8 mouse cellular contexts compared by ENCODE assay signal in the genomic region with DNA sequence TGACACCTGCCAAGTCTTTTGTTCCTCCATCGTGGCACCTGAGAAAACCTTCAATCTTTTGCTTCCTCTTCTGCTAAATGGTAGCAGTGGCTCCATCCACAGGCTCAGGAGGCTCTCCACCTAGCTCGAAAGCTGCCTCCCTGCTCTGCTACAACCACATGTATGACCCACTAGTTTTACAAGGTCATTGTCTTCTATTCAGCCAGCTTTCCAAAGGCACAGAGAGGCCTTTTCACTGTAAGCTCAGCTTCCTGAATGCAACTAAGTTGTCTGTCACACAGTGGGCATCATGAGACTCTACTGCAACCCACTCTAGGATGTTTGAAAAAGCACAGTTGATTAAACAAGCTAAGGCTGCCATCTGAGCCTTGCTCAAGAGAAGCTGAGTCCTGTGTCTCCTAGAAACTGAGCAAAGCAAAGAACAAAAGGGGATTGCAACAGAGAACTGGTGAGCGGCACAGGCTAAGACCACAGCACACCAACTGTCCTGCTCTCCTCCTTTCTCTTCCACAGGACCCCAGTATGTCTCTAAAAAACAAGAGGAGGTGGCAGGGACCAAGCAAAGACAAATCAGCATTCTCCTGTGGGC. TPM values are rescaled to one million over a fixed set of nuclear protein-coding genes. Genes with fewer than 3 reads are reported as not detected.
DNase-seq lines count a peak whose midpoint lies in the region; ATAC-seq and TF ChIP-seq lines count a peak whose summit lies in the region.
"Not testable (repeated sequence)": the region's sequence is repeated elsewhere in the genome, so short reads cannot be mapped to it uniquely, and the experiment has no call there.

No protein-coding gene starts in this region.

- H3K4me2 ChIP-seq in intestine, embryonic 15.5 days (replicated peaks); lung, embryonic 14.5 days; neural tube, embryonic 12.5 days (replicated peaks): not testable (repeated sequence)

- H3K27me3 ChIP-seq in G1E (ENCODE audit: insufficient read depth, low read length); intestine, embryonic 15.5 days (replicated peaks); lung, embryonic 14.5 days (ENCODE audit: insufficient read depth, low read length); neural tube, embryonic 12.5 days (replicated peaks): not testable (repeated sequence)

- H3K4me1 ChIP-seq in G1E (ENCODE audit: insufficient read depth, low read depth, low read length): peaks cover 15% of the 10 kb centered on the region
- not testable (repeated sequence) for H3K4me1 ChIP-seq in intestine, embryonic 15.5 days (replicated peaks); lung, embryonic 14.5 days (ENCODE audit: insufficient read depth); neural tube, embryonic 12.5 days

- not testable (repeated sequence) for TF ChIP-seq CTCF in G1E (IDR thresholded peaks at IDR 0.05; ENCODE audit: low read depth, low read length); lung, embryonic 14.5 days (IDR thresholded peaks at IDR 0.05; ENCODE audit: low read depth)

- H3K27ac ChIP-seq in intestine, embryonic 15.5 days; lung, embryonic 14.5 days (ENCODE audit: low read depth); neural tube, embryonic 12.5 days: not testable (repeated sequence)

- not testable (repeated sequence) for H3K9me3 ChIP-seq in G1E (replicated peaks); intestine, embryonic 15.5 days; lung, embryonic 14.5 days (ENCODE audit: low read depth, low read length); neural tube, embryonic 12.5 days

- not testable (repeated sequence) for H3K9ac ChIP-seq in intestine, embryonic 15.5 days; lung, embryonic 14.5 days; neural tube, embryonic 12.5 days

- 80% methylated on average over 3 of the region's 3 CpGs for WGBS in intestine, embryonic 15.5 days
- WGBS in lung, embryonic 14.5 days: 68% methylated on average over 2 of the region's 3 CpGs
- 79% methylated on average over 3 of the region's 3 CpGs for WGBS in neural tube, embryonic 12.5 days

- not testable (repeated sequence) for DNase-seq in G1E (ENCODE audit: low spot score); lung, embryonic 14.5 days
- peak; percentile 94 to 95 for DNase-seq in heart, adult 9 months (ENCODE audit: low spot score in 2 of 2)
- DNase-seq in left cerebral cortex, adult 11 months (ENCODE audit: low spot score): peak; percentile 96
- DNase-seq in testis, postnatal 10 days (ENCODE audit: low spot score): peak; percentile 71

- not testable (repeated sequence) for H3K4me3 ChIP-seq in G1E (ENCODE audit: low read depth, low read length); intestine, embryonic 15.5 days (replicated peaks); lung, embryonic 14.5 days (ENCODE audit: low read depth, low read length); neural tube, embryonic 12.5 days

- not testable (repeated sequence) for H3K36me3 ChIP-seq in G1E (replicated peaks); intestine, embryonic 15.5 days; lung, embryonic 14.5 days (ENCODE audit: insufficient read depth); neural tube, embryonic 12.5 days

- peak; percentile 4 for ATAC-seq in G1E (ENCODE audit: extremely low read depth, insufficient number of reproducible peaks, low FRiP score, poor library complexity, severe bottlenecking)
- ATAC-seq in erythroblast, adult 5-6 weeks (replicated peaks; ENCODE audit: low FRiP score, poor library complexity, severe bottlenecking): peak; percentile 7
- ATAC-seq in intestine, embryonic 15.5 days: peak; percentile 40
- peak; percentile 25 for ATAC-seq in lung, embryonic 14.5 days (ENCODE audit: insufficient read depth)
- ATAC-seq in neural tube, embryonic 12.5 days (ENCODE audit: low FRiP score, low read depth): peak; percentile 31

RNA-seq across cellular contexts. Expression of a gene that starts 33.2 kb away (rescaled TPM):
- total RNA-seq in G1E (2014; fragmentation: Nextera tagmentation) (76.5 and 79.9 TPM in 2 replicates), G1E (2017) (38.0 and 43.5 TPM in 2 replicates)
- polyA plus RNA-seq in G1E (2012): 51.0 and 57.0 TPM in 2 replicates
- total RNA-seq in erythroblast, adult 5-6 weeks (2015; ENCODE audit: low replicate concordance): 19.4 and 27.1 TPM in 2 replicates
- total RNA-seq in erythroblast, adult 5-6 weeks (2017; ENCODE audit: low replicate concordance): 44.2 and 45.1 TPM in 2 replicates
- polyA plus RNA-seq in intestine, embryonic 15.5 days (2015; fragmentation: Nextera tagmentation; extraction: Ambion mirVana): 16.0 and 16.9 TPM in 2 replicates
- polyA plus RNA-seq in lung, embryonic 14.5 days (2014; fragmentation: Nextera tagmentation; extraction: Ambion mirVana): 26.3 and 30.2 TPM in 2 replicates
- polyA plus RNA-seq in neural tube, embryonic 12.5 days (2016; fragmentation: Nextera tagmentation; extraction: Ambion mirVana): 23.6 and 24.9 TPM in 2 replicates
